Mouse (Mus musculus): ENCODE data around the gene Sprtn. TPM values are rescaled to one million over a fixed set of nuclear protein-coding genes. Genes with fewer than 3 reads are reported as not detected.

Sprtn gene
- total and polyA plus RNA-seq, 3 experiments: 16.0 to 26.5 (median 23.0) TPM

GRCm38 (mm10) chr8:124922490-124923089, 24.9 kb downstream of the Sprtn start:
- H3K4me2 ChIP-seq (ENCODE audit: insufficient read depth, low read depth, poor library complexity, severe bottlenecking): no peak overlapping the region
- H3K27ac ChIP-seq (ENCODE audit: insufficient read depth, low read depth): no peak overlapping the region
- H3K9me3 ChIP-seq (replicated peaks; ENCODE audit: low read length): no peaks in the 10 kb centered on the region
- H3K9ac ChIP-seq (ENCODE audit: insufficient read depth, low read depth): no peak overlapping the region
- no peak for TF ChIP-seq GABPA (IDR thresholded peaks at IDR 0.05; ENCODE audit: insufficient replicate concordance, low read depth, low read length)
- TF ChIP-seq CTCF (conservative IDR thresholded peaks at IDR 0.05 in 1 of 2, IDR thresholded peaks at IDR 0.05 in 1 of 2; ENCODE audit: low read depth in 2 of 2, low read length in 2 of 2): no peak
- no peak for TF ChIP-seq PAX5 (IDR thresholded peaks at IDR 0.05; ENCODE audit: low read length)
- TF ChIP-seq USF1 (IDR thresholded peaks at IDR 0.05; ENCODE audit: low read depth, low read length): no peak
- TF ChIP-seq TCF12 (IDR thresholded peaks at IDR 0.05; ENCODE audit: low read depth, low read length): no peak
- no peak for TF ChIP-seq EP300 (IDR thresholded peaks at IDR 0.05; ENCODE audit: low read length)
- TF ChIP-seq RCOR1 (conservative IDR thresholded peaks at IDR 0.05; ENCODE audit: low read depth, low read length): no peak
- TF ChIP-seq MYC (IDR thresholded peaks at IDR 0.05; ENCODE audit: low read depth, low read length): no peak
- TF ChIP-seq SIN3A (IDR thresholded peaks at IDR 0.05; ENCODE audit: low read length): no peak
- no peak for TF ChIP-seq JUND (conservative IDR thresholded peaks at IDR 0.05; ENCODE audit: low read depth, low read length)
- no peak for TF ChIP-seq RAD21 (IDR thresholded peaks at IDR 0.05; ENCODE audit: low read depth, low read length)
- TF ChIP-seq ELF1 (IDR thresholded peaks at IDR 0.05; ENCODE audit: low read depth, low read length): no peak
- no peak for TF ChIP-seq NRF1 (IDR thresholded peaks at IDR 0.05; ENCODE audit: low read depth, low read length)
- no peak for TF ChIP-seq CHD2 (IDR thresholded peaks at IDR 0.05; ENCODE audit: low read length)
- no peak for TF ChIP-seq POLR2AphosphoS2 (IDR thresholded peaks at IDR 0.05; ENCODE audit: low read depth, low read length)
- TF ChIP-seq MAFK (IDR thresholded peaks at IDR 0.05; ENCODE audit: insufficient replicate concordance, low read length): no peak
- TF ChIP-seq ZNF384 (IDR thresholded peaks at IDR 0.05; ENCODE audit: low read depth, low read length): no peak
- no peak for TF ChIP-seq IRF4 (IDR thresholded peaks at IDR 0.05; ENCODE audit: low read depth, low read length)
- TF ChIP-seq HCFC1 (IDR thresholded peaks at IDR 0.05; ENCODE audit: low read depth, low read length): no peak
- TF ChIP-seq ZKSCAN1 (IDR thresholded peaks at IDR 0.05; ENCODE audit: borderline replicate concordance, low read depth, low read length): no peak
- DNase-seq (ENCODE audit: extremely low read depth): no peak
- in situ Hi-C loops (cut with MboI; ENCODE audit: low pct_ligation_motif_present, low pct_unique_long_range_greater_than_20kb, low sequenced_read_pairs) (no loop called here), dilution Hi-C loops (cut with MboI; ENCODE audit: extremely low pct_ligation_motif_present, extremely low pct_unique_long_range_greater_than_20kb, low sequenced_read_pairs) (no loop called here)
- H3K79me2 ChIP-seq (replicated peaks; ENCODE audit: control insufficient read depth, extremely low read depth, insufficient read depth, poor library complexity, severe bottlenecking): no peaks in the 10 kb centered on the region
- no peaks in the 10 kb centered on the region for H3K27me3 ChIP-seq (replicated peaks)
- H3K4me1 ChIP-seq (ENCODE audit: control insufficient read depth in 1 of 2, insufficient read depth in 2 of 2): peaks cover 0 to 37% of the 10 kb centered on the region in 2 experiments; a peak in 2 of 4 replicates
- no peak overlapping the region for H3K4me3 ChIP-seq (replicated peaks in 1 of 3; ENCODE audit: low read depth in 2 of 3, low read length in 2 of 3, poor library complexity in 1 of 3)
- H3K36me3 ChIP-seq (replicated peaks in 1 of 2; ENCODE audit: control insufficient read depth in 1 of 2, insufficient read depth in 1 of 2, low read length in 1 of 2): peaks cover 0 to 51% of the 10 kb centered on the region in 2 experiments

GRCm38 (mm10) chr8:124923971-124924652, 26.4 kb downstream of the Sprtn start:
- no peak for DNase-seq (ENCODE audit: extremely low read depth)
- H3K27me3 ChIP-seq (replicated peaks): no peaks in the 10 kb centered on the region
- in situ Hi-C loops (cut with MboI; ENCODE audit: low pct_ligation_motif_present, low pct_unique_long_range_greater_than_20kb, low sequenced_read_pairs): no loop called here
- H3K9me3 ChIP-seq (replicated peaks; ENCODE audit: low read length): no peaks in the 10 kb centered on the region
- H3K79me2 ChIP-seq (replicated peaks; ENCODE audit: control insufficient read depth, extremely low read depth, insufficient read depth, poor library complexity, severe bottlenecking): no peaks in the 10 kb centered on the region
- no peak overlapping the region for H3K4me2 ChIP-seq (ENCODE audit: insufficient read depth, low read depth, poor library complexity, severe bottlenecking)
- H3K4me3 ChIP-seq (replicated peaks in 1 of 3; ENCODE audit: low read depth in 2 of 3, low read length in 2 of 3, poor library complexity in 1 of 3): no peak overlapping the region
- H3K9ac ChIP-seq (ENCODE audit: insufficient read depth, low read depth): no peak overlapping the region
- dilution Hi-C loops (cut with MboI; ENCODE audit: extremely low pct_ligation_motif_present, extremely low pct_unique_long_range_greater_than_20kb, low sequenced_read_pairs): no loop called here
- no peak overlapping the region for H3K27ac ChIP-seq (ENCODE audit: insufficient read depth, low read depth)
- TF ChIP-seq POLR2A (IDR thresholded peaks at IDR 0.05; ENCODE audit: low read depth, low read length) (no peak), RAD21 (IDR thresholded peaks at IDR 0.05; ENCODE audit: low read depth, low read length) (no peak)
- H3K4me1 ChIP-seq (ENCODE audit: control insufficient read depth in 1 of 2, insufficient read depth in 2 of 2): peaks cover 7 to 50% of the 10 kb centered on the region in 2 experiments
- H3K36me3 ChIP-seq (replicated peaks in 1 of 2; ENCODE audit: control insufficient read depth in 1 of 2, insufficient read depth in 1 of 2, low read length in 1 of 2): peaks cover 0 to 52% of the 10 kb centered on the region in 2 experiments
